Mouse (Mus musculus) ES-Bruce4 (cell line): ENCODE results near the gene Apoa1. TPM values are rescaled to one million over a fixed set of nuclear protein-coding genes. Genes with fewer than 3 reads are reported as not detected.

Experiments
- H3K27ac ChIP-seq: 2 replicates; pipeline ENCODE4 v1.5.1; 2012; ENCODE audit warnings: low read length, inconsistent platforms; ENCODE audit not compliant: insufficient read depth
- H3K27me3 ChIP-seq: 2 replicates; pipeline ENCODE4 v1.6.1; 2012; ENCODE audit warnings: mild to moderate bottlenecking, low read length, inconsistent platforms; ENCODE audit not compliant: control insufficient read depth, poor library complexity, insufficient read depth, severe bottlenecking
- H3K36me3 ChIP-seq: 2 replicates; pipeline ENCODE4 v1.6.1; 2012; ENCODE audit warnings: inconsistent platforms, mild to moderate bottlenecking, low read length, moderate library complexity; ENCODE audit not compliant: control insufficient read depth, poor library complexity, insufficient read depth, severe bottlenecking
- H3K4me1 ChIP-seq: one replicate; pipeline ENCODE4 v1.8.1; 2011; ENCODE audit warnings: low read length; ENCODE audit not compliant: control insufficient read depth, insufficient read depth
- H3K4me3 ChIP-seq: 2 replicates; pipeline ENCODE4 v1.5.1; 2011; ENCODE audit warnings: low read depth, mild to moderate bottlenecking, low read length
- H3K9ac ChIP-seq: 2 replicates; pipeline ENCODE4 v1.6.1; 2012; ENCODE audit warnings: low read depth, mild to moderate bottlenecking, inconsistent platforms; ENCODE audit not compliant: poor library complexity, severe bottlenecking
- H3K9me3 ChIP-seq: replicated peaks from 2 replicates; pipeline ENCODE4 v1.6.1; 2012; ENCODE audit warnings: mild to moderate bottlenecking, low read length, inconsistent platforms; ENCODE audit not compliant: control insufficient read depth, poor library complexity, insufficient read depth, severe bottlenecking
- CTCF ChIP-seq: IDR thresholded peaks from one replicate; pipeline ENCODE4 v1.8.1; 2011; ENCODE audit warnings: low read depth, low read length
- EP300 ChIP-seq: IDR thresholded peaks from 2 replicates; pipeline ENCODE4 v1.6.1; 2011; ENCODE audit warnings: low read depth, low read length; ENCODE audit not compliant: insufficient read depth
- POLR2A ChIP-seq: IDR thresholded peaks from one replicate; pipeline ENCODE4 v1.8.1; 2011; ENCODE audit warnings: low read length; ENCODE audit not compliant: insufficient read depth
- polyA plus RNA-seq: library from polyadenylated mRNA; stranded (reverse); fragments of >200 nt; gene quantifications from 2 replicates; pipeline ENCODE4 v1.2.4, GENCODE M21; 2011; ENCODE audit warnings: low read depth; ENCODE audit not compliant: missing spikeins, insufficient read depth, insufficient read length

Apoa1 gene
- polyA plus RNA-seq, 1 experiment, result not detected

- 0 out of 2 replicates have a peak, but pooled peaks cover 2% of the 10 kb centered on the region for H3K36me3 ChIP-seq
- H3K4me3 ChIP-seq, result no peak overlapping the region
- TF ChIP-seq CTCF (no peak), EP300 (no peak), POLR2A (no peak)
- no peak overlapping the region for H3K27ac ChIP-seq
- no peaks in the 10 kb centered on the region for H3K27me3 ChIP-seq
- no peaks in the 10 kb centered on the region for H3K9me3 ChIP-seq
- H3K4me1 ChIP-seq, result no peaks in the 10 kb centered on the region
- no peak overlapping the region for H3K9ac ChIP-seq
Observed at GRCm38 (mm10) chr9:46196699-46197169, 31.6 kb upstream of the Apoa1 start.

- 0 out of 2 replicates have a peak, but pooled peaks cover 2% of the 10 kb centered on the region for H3K36me3 ChIP-seq
Observed at GRCm38 (mm10) chr9:46198461-46198860, 29.9 kb upstream of the Apoa1 start.

GRCm38 (mm10) chr9:46198936-46199335 is 29.4 kb upstream of the Apoa1 start:
- Histone ChIP-seq H3K36me3 (0 out of 2 replicates have a peak, but pooled peaks cover 2% of the 10 kb centered on the region), H3K27ac (no peak overlapping the region), H3K4me3 (no peak overlapping the region), H3K9me3 (no peaks in the 10 kb centered on the region), H3K9ac (no peak overlapping the region), H3K4me1 (no peaks in the 10 kb centered on the region), H3K27me3 (no peaks in the 10 kb centered on the region)
- TF ChIP-seq CTCF, result no peak
- TF ChIP-seq EP300, result no peak
- no peak for TF ChIP-seq POLR2A

More at GRCm38 (mm10) chr9:46198461-46198860, 29.9 kb upstream of the Apoa1 start:
- H3K4me1 ChIP-seq, result no peaks in the 10 kb centered on the region
- no peaks in the 10 kb centered on the region for H3K9me3 ChIP-seq
- H3K9ac ChIP-seq, result no peak overlapping the region
- no peak overlapping the region for H3K27ac ChIP-seq
- no peak overlapping the region for H3K4me3 ChIP-seq
- no peak for TF ChIP-seq POLR2A
- no peaks in the 10 kb centered on the region for H3K27me3 ChIP-seq

- H3K9me3 ChIP-seq, result no peaks in the 10 kb centered on the region
Observed at GRCm38 (mm10) chr9:46199609-46200008, 28.8 kb upstream of the Apoa1 start.

GRCm38 (mm10) chr9:46206834-46207500 is 21.4 kb upstream of the Apoa1 start:
- H3K36me3 ChIP-seq, result no peaks in the 10 kb centered on the region
- no peak overlapping the region for H3K9ac ChIP-seq
- TF ChIP-seq POLR2A (no peak), CTCF (no peak), EP300 (no peak)
- H3K27me3 ChIP-seq, result no peaks in the 10 kb centered on the region
- no peaks in the 10 kb centered on the region for H3K9me3 ChIP-seq
- no peaks in the 10 kb centered on the region for H3K4me1 ChIP-seq
- no peak overlapping the region for H3K4me3 ChIP-seq
- H3K27ac ChIP-seq, result no peak overlapping the region

More at GRCm38 (mm10) chr9:46199609-46200008, 28.8 kb upstream of the Apoa1 start:
- Histone ChIP-seq H3K4me3 (no peak overlapping the region), H3K36me3 (0 out of 2 replicates have a peak, but pooled peaks cover 2% of the 10 kb centered on the region), H3K27me3 (no peaks in the 10 kb centered on the region), H3K4me1 (no peaks in the 10 kb centered on the region), H3K27ac (no peak overlapping the region), H3K9ac (no peak overlapping the region)
- TF ChIP-seq POLR2A (no peak), CTCF (no peak), EP300 (no peak)

GRCm38 (mm10) chr9:46207501-46207869 is 20.9 kb upstream of the Apoa1 start:
- H3K9ac ChIP-seq, result no peak overlapping the region
- H3K9me3 ChIP-seq, result no peaks in the 10 kb centered on the region
- H3K36me3 ChIP-seq, result no peaks in the 10 kb centered on the region
- H3K4me1 ChIP-seq, result no peaks in the 10 kb centered on the region
- H3K27me3 ChIP-seq, result no peaks in the 10 kb centered on the region
- H3K4me3 ChIP-seq, result no peak overlapping the region
- no peak for TF ChIP-seq CTCF
- no peak for TF ChIP-seq EP300
- TF ChIP-seq POLR2A, result no peak
- no peak overlapping the region for H3K27ac ChIP-seq
